Mouse (Mus musculus) heart, adult 2 months (tissue): Measurements from ENCODE around the gene Cdk14. TPM values are rescaled to one million over a fixed set of nuclear protein-coding genes. Genes with fewer than 3 reads are reported as not detected.

ENCODE experiments used
- DNase-seq, 2 experiments: peaks; one replicate each; pipeline ENCODE4 v3.0.0; 2021
- H3K27ac ChIP-seq: fragments of 200-600 bp; 2 replicates; pipeline ENCODE4 v1.8.1; 2022
- H3K27me3 ChIP-seq: fragments of 200-500 bp; 2 replicates; pipeline ENCODE4 v1.6.1; 2012; ENCODE audit warnings: mild to moderate bottlenecking, low read length, inconsistent platforms, mixed read lengths; ENCODE audit not compliant: control insufficient read depth, insufficient read depth
- H3K36me3 ChIP-seq: fragments of 200-500 bp; 2 replicates; pipeline ENCODE4 v1.6.1; 2012; ENCODE audit warnings: low read length, inconsistent platforms; ENCODE audit not compliant: control insufficient read depth, insufficient read depth
- H3K4me1 ChIP-seq: fragments of 200-500 bp; 2 replicates; pipeline ENCODE4 v1.6.1; 2011; ENCODE audit warnings: low read length; ENCODE audit not compliant: control insufficient read depth, insufficient read depth
- H3K4me3 ChIP-seq: fragments of 200-600 bp; 2 replicates; pipeline ENCODE4 v1.8.1; 2022
- H3K79me2 ChIP-seq: fragments of 200-500 bp; replicated peaks from 2 replicates; pipeline ENCODE4 v1.6.1; 2012; ENCODE audit warnings: mild to moderate bottlenecking, inconsistent platforms, low read length, moderate library complexity, mixed read lengths; ENCODE audit not compliant: control insufficient read depth, insufficient read depth
- H3K9ac ChIP-seq: fragments of 200-500 bp; 2 replicates; pipeline ENCODE4 v1.6.1; 2012; ENCODE audit warnings: low read depth, mild to moderate bottlenecking, control low read depth, inconsistent platforms, low read length, mixed read lengths
- CTCF ChIP-seq: fragments of 200-600 bp; IDR thresholded peaks from 2 replicates; pipeline ENCODE4 v1.8.1; 2022; ENCODE audit warnings: antibody characterized with exemption, mild to moderate bottlenecking, moderate library complexity
- EP300 ChIP-seq: fragments of 200-500 bp; IDR thresholded peaks from 2 replicates; pipeline ENCODE4 v1.6.1; 2011; ENCODE audit warnings: low read depth, low read length, control low read depth; ENCODE audit not compliant: insufficient read depth
- POLR2A ChIP-seq: fragments of 200-500 bp; IDR thresholded peaks from 2 replicates; pipeline ENCODE4 v1.6.1; 2011; ENCODE audit warnings: mild to moderate bottlenecking, low read depth, low read length, control low read depth; ENCODE audit not compliant: insufficient read depth
- WGBS: fragments of 180-500 bp; shearing (Covaris S2); methylation state at CpG from one replicate; pipeline ENCODE4 v1.1.7; 2018; 5-methylcytosine and 5-hydroxymethylcytosine counted together
- intact Hi-C: fragments of 180-260 bp; cut with DNase I; formaldehyde crosslinking; loops from one replicate; pipeline ENCODE4 v1.15.1; 2025
- polyA plus RNA-seq: library from polyadenylated mRNA; depleted of rRNA; stranded (reverse); fragments of >200 nt; gene quantifications from 2 replicates; pipeline ENCODE4 v1.2.3, GENCODE M21; 2012
- total RNA-seq, 2 experiments: library from RNA; stranded (reverse); gene quantifications; 2 replicates each; pipeline ENCODE4 v1.2.3; 2021

The Cdk14 gene
- total and polyA plus RNA-seq, 3 experiments, result 2.7 to 8.1 (median 7.6) TPM

- Histone ChIP-seq H3K79me2 (no peaks in the 10 kb centered on the region), H3K27me3 (no peaks in the 10 kb centered on the region), H3K9ac (no peak overlapping the region), H3K4me1 (no peaks in the 10 kb centered on the region), H3K36me3 (no peaks in the 10 kb centered on the region), H3K4me3 (no peak overlapping the region), H3K27ac (no peak overlapping the region)
- no peak for DNase-seq
- intact Hi-C loops, result no loop called here
- WGBS, result 72% methylated on average over 4 of the region's 4 CpGs
- TF ChIP-seq EP300, result no peak
- TF ChIP-seq POLR2A, result no peak
- no peak for TF ChIP-seq CTCF
These were observed 380.3 kb downstream of the Cdk14 start for GRCm38 (mm10) chr5:5039700-5040284.

DNA sequence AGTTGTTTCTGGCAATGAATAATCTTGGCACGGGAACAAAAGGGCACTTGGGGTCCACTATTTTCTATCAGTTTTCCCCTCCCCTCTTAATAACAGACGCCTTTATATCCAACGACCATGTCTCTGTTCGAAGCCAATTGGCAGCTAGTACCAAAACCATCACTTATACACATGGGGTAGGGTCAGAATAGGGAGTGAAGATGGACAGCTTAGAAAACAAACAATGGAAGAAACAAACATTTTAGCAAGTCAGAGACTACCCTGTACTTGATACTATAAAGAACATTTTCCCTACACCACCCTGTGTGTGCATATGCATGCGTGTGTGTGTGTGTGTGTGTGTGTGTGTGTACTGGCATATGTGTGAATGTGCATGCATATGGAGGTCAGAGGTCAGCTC, 386.7 kb downstream of the Cdk14 start:
- intact Hi-C loops, result no loop called here
- no peak overlapping the region for H3K27ac ChIP-seq
- no peak for DNase-seq
- 76% methylated on average over 5 of the region's 5 CpGs for WGBS
- no peaks in the 10 kb centered on the region for H3K4me1 ChIP-seq
- no peaks in the 10 kb centered on the region for H3K79me2 ChIP-seq
- H3K9ac ChIP-seq, result no peak overlapping the region
- no peak overlapping the region for H3K4me3 ChIP-seq
- H3K27me3 ChIP-seq, result no peaks in the 10 kb centered on the region
- no peak for TF ChIP-seq EP300
- no peak for TF ChIP-seq POLR2A
- no peak for TF ChIP-seq CTCF
- H3K36me3 ChIP-seq, result no peaks in the 10 kb centered on the region

- intact Hi-C loops, result no loop called here
- no peak for TF ChIP-seq CTCF
- no peak for TF ChIP-seq EP300
- no peak for TF ChIP-seq POLR2A
These were observed 387.3 kb downstream of the Cdk14 start for GRCm38 (mm10) chr5:5032847-5033246.

DNA sequence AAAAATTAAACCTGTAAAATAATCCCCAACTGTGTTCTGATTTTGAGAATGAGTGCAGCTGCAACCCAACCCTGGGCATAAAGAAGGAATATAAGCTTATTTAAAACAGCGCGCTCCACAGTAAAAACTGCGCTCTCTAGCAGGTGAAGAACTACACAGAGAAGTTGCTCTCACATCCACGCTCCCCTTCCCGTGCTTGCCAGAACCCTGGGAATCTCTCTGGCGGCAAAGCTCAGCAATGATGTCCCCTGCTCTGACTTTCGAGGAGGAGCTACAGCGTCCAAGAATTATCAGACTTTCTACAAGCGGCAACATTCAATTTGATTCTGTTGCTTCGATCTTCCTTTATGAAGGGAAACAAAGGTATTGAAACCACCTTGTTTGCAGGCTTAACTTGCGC, 387.7 kb downstream of the Cdk14 start:
- WGBS, result 86% methylated on average over 11 of the region's 11 CpGs
- TF ChIP-seq CTCF (no peak), EP300 (no peak), POLR2A (no peak)
- no peak for DNase-seq
- Histone ChIP-seq H3K4me3 (no peak overlapping the region), H3K4me1 (no peaks in the 10 kb centered on the region), H3K36me3 (no peaks in the 10 kb centered on the region), H3K79me2 (no peaks in the 10 kb centered on the region), H3K27me3 (no peaks in the 10 kb centered on the region), H3K27ac (no peak overlapping the region), H3K9ac (no peak overlapping the region)
- intact Hi-C loops, result no loop called here

More at GRCm38 (mm10) chr5:5032847-5033246, 387.3 kb downstream of the Cdk14 start:
- no peaks in the 10 kb centered on the region for H3K27me3 ChIP-seq
- H3K9ac ChIP-seq, result no peak overlapping the region
- no peak overlapping the region for H3K27ac ChIP-seq
- WGBS, result 80% methylated on average over 6 of the region's 6 CpGs
- H3K4me1 ChIP-seq, result no peaks in the 10 kb centered on the region
- H3K36me3 ChIP-seq, result no peaks in the 10 kb centered on the region
- DNase-seq, result no peak
- no peak overlapping the region for H3K4me3 ChIP-seq
- H3K79me2 ChIP-seq, result no peaks in the 10 kb centered on the region

DNA sequence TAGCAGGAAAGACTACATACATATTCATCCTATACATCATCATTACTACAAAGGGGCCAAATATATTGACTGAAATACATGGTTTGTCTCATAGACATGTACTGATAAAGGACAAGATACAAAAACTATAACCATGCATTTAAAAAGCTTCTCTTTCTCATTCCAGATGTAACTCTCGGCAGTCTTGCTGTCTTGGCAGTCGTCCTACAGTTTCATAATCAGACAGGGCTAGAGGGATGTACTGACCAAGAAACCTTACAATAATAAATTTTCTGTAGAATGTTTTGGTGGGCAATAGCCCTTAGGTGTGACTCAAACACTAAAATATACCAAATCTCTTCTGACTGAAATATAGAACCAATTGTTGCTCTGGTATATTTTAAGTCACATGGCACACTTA, 389.7 kb downstream of the Cdk14 start:
- TF ChIP-seq CTCF (no peak), EP300 (no peak), POLR2A (no peak)
- 46% methylated on average over 2 of the region's 2 CpGs for WGBS

DNA sequence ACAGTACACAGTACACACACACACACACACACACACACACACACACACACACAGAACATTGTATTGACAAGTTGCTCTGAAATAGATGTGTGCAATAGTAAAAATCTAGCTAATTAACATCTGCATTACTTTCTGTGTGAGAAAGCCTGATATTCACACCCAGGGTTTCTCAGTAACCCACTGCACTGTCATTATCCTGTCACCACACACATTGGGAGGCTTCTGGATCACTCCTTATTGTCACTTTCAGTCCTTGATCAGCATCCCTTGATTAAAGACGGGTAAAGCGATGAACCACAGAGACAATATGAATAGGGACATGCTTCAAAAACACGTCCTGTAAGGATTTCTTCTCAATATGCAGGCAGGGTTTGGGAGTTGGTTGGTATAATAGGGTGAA, 401.2 kb downstream of the Cdk14 start:
- no peak for DNase-seq
- intact Hi-C loops, result no loop called here
- TF ChIP-seq EP300, result no peak
- TF ChIP-seq CTCF, result no peak
- no peak for TF ChIP-seq POLR2A
- H3K27ac ChIP-seq, result no peak overlapping the region
- H3K4me1 ChIP-seq, result no peaks in the 10 kb centered on the region
- no peak overlapping the region for H3K4me3 ChIP-seq
- H3K9ac ChIP-seq, result no peak overlapping the region
- no peaks in the 10 kb centered on the region for H3K27me3 ChIP-seq
- 93% methylated on average over 3 of the region's 3 CpGs for WGBS
- no peaks in the 10 kb centered on the region for H3K79me2 ChIP-seq
- no peaks in the 10 kb centered on the region for H3K36me3 ChIP-seq

More for the DNA sequence above, 389.7 kb downstream of the Cdk14 start:
- Histone ChIP-seq H3K4me3 (no peak overlapping the region), H3K27me3 (no peaks in the 10 kb centered on the region), H3K27ac (no peak overlapping the region), H3K36me3 (no peaks in the 10 kb centered on the region), H3K79me2 (no peaks in the 10 kb centered on the region), H3K9ac (no peak overlapping the region), H3K4me1 (no peaks in the 10 kb centered on the region)
- intact Hi-C loops, result no loop called here
- no peak for DNase-seq
